Mouse (Mus musculus) gastrocnemius, adult 2 months (tissue): ENCODE measurements around the gene Alg3. TPM values are rescaled to one million over a fixed set of nuclear protein-coding genes. Genes with fewer than 3 reads are reported as not detected.

Experiments used
- DNase-seq: peaks from one replicate; pipeline ENCODE4 v3.0.0; 2022
- H3K27ac ChIP-seq: fragments of 200-600 bp; 2 replicates; pipeline ENCODE4 v1.8.1; 2022; ENCODE audit warnings: mild to moderate bottlenecking
- H3K4me3 ChIP-seq: fragments of 200-600 bp; 2 replicates; pipeline ENCODE4 v1.8.1; 2022; ENCODE audit warnings: mild to moderate bottlenecking, moderate library complexity
- CTCF ChIP-seq: fragments of 200-600 bp; IDR thresholded peaks from 2 replicates; pipeline ENCODE4 v1.8.1; 2022; ENCODE audit warnings: antibody characterized with exemption, mild to moderate bottlenecking, moderate library complexity
- intact Hi-C: fragments of 180-260 bp; cut with DNase I; formaldehyde crosslinking; loops from one replicate; pipeline ENCODE4 v1.15.1; 2025
- microRNA-seq: library from miRNA; unstranded; fragments of <30 nt; microRNA quantifications from one replicate; pipeline ENCODE4 v1.2.0, GENCODE M21; 2021
- total RNA-seq, 2 experiments: library from RNA; stranded (reverse); gene quantifications; 2 replicates each; pipeline ENCODE4 v1.2.3; 2021

The Alg3 gene
- total RNA-seq, 2 experiments from 2014 or later = 13.4 to 14.6 TPM

DNA sequence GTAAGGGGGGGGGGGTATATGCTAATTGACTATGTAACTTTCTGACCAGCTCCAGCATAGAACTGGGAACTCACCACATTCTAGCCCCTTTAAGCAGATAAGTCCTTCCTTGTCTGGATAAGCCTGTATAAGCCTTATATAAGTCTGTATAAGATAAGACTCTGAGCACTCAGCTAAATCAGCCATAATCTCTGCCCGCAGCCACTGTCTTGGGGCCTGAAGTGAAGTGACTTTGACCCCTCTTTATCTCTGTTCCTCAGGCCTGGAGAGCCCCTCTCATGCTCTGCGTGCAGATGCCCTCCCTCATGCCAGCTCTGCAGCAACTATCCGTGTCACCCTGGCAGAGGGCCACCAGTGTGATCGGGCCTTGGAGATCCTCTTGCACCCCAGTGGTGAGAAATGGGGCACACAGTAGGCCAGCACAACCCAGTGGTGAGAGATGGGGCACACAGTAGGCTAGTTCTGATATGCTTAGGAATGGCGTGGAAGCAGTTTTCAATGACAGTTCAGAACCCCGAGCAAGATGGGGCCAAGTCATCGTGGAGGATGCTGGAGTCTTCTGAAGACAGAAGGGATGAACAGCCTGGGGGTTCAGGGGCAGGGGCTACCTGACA, 16.4 kb downstream of the Alg3 start:
- H3K27ac ChIP-seq = no peak overlapping the region
- intact Hi-C loops = no loop called here
- no peak overlapping the region for H3K4me3 ChIP-seq
- no peak for TF ChIP-seq CTCF
- no peak for DNase-seq

DNA sequence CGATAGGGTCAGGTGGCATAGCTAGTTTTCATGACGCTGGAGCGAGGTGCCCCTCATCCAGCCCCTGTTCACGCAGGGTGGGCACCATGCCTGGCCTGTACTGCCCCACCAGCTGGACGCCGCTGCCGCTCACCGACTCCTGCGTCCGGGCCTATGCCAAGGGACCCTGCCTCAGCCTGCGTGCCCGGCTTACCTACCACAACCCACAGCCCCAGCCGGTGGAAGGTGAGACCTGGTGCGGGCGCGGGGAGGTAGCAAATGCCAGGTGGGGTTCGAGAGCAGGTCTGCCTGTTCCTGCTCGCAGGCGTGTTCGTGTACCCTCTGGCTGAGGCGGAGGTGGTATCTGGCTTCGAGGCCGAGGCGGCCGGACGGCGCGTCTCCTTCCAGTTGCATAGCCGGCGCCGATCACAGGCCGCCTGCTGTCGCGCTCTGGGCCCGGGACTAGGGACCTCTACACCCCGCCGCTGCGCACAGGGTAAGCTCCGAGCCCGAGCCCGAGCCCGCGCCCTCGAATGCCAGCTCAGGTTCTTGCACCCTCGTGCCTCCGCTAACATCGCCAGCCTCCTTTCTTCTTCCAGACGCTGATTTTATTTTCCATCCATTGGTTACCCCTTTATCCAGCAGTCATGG, 20.3 kb downstream of the Alg3 start:
- Histone ChIP-seq H3K27ac (no peak overlapping the region), H3K4me3 (no peak overlapping the region)
- DNase-seq = no peak
- intact Hi-C loops = no loop called here
- no peak for TF ChIP-seq CTCF

DNA sequence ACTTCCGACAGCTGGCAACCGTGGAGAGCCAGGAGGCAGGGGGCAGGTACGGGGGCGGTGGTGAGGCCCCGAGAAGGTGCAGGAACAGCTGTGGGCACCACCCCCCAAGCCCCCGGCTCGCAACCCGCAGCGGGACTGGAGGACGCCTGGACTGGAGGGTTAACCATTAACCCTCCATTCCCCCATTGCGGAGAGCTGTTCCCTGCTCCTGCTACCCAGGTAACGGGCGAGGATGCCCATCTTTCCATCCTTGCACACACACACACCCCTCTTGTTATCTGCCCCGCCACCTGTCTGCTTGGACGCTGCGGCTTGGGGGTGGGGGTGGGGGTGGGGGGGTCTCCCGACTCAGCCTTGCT, 20.9 kb downstream of the Alg3 start:
- intact Hi-C loops = no loop called here
- Histone ChIP-seq H3K4me3 (peak overlapping the region; percentile 64), H3K27ac (no peak overlapping the region)
- TF ChIP-seq CTCF = no peak
- no peak for DNase-seq

DNA sequence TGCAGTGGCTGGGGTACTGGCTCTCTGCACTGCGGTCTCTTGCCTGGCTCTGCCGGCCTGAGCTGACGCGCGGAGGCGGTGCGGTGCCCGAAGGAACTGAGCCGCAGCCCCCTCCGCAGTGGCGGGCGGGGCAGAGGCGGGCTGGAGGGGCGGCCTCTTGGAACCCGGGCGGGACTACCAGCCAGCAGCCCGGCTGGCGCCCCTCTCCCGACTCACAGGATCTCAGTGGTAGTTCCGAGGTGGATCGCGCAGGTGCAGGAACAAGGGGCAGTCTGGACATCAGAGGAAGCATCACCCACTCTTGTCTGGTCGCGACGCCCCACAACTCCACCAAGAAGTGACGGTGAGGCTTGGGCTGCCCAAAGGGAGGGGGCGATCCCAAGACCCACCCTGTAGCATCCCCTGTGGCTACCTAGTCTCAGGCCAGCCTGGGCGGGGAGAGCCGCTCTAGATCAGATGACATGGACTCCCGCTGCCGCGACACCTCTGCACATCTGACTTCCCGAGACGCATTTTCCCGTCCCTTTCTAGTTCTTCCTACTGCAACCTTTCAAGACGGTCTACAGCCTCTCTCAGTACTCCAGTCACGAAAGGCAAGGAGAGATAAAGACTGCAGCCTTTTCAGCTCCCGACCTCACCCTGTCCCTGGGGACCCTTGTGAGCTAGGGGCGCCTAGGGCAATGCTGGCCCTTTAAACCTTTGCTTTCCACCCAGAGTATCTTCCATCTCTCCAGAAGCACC, 21.4 kb downstream of the Alg3 start:
- intact Hi-C loops = no loop called here
- no peak for DNase-seq
- Histone ChIP-seq H3K27ac (no peak overlapping the region), H3K4me3 (peak overlapping the region; percentile 64)
- TF ChIP-seq CTCF = no peak

DNA sequence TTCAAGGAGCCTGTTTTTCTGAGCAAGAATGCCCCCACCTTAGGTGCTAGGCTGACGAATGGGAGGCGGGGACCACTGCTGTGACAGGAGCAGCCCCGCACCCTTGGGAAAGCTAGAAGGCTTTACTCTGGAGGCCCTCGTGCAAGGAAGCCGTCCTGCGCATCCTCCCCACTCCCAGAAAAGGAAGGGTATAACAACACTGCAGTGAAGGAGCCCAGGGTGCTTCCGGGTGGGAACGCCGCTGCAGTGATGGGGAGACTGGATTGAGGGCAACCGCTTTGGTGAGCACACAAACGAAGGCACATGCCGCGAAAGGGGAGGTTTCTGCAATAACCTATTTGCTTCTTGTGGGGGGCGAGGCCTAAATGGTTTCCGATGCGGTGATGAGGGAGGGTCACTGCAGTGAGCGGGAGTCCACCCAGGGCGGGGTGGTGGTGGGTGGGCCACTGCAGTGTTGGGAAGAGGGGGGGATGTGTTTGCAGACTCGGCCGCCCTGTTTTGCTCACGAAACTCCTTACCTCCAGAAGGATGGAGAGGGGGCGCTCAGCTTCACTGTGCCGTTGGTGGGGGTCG, 22.1 kb downstream of the Alg3 start, which contains the start of gene Vwa5b2:
TSS of gene Vwa5b2 (plus strand) at position 106 of the 573 bp plus-strand sequence.
- TF ChIP-seq CTCF = no peak
- no peak within 1 kb of the TSS for H3K27ac ChIP-seq
- no peak for DNase-seq
- H3K4me3 ChIP-seq = peak within 1 kb of the TSS; percentile 64
- intact Hi-C loops = no loop called here

DNA sequence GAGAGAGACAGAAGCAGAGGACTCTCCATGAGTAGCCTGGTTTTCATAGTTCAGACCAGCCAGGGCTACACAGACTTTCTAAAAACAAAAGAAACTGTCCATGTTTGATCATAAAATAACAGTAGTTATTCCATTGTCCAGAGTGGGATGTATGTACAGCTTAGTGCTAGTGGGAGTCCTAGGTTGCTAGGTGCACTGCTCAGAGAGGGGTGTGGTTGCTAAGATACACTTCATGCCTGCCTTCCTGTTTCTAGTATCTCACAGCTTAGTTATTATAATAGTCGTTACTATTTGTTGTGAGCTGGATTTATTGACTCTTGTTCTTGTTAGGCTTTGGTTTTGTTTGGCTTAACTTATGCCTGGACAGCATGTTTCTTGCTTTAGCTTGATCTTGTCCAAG, 46.5 kb downstream of the Alg3 start:
- Histone ChIP-seq H3K27ac (no peak overlapping the region), H3K4me3 (no peak overlapping the region)
- no peak for TF ChIP-seq CTCF
- no peak for DNase-seq
- intact Hi-C loops = no loop called here

DNA sequence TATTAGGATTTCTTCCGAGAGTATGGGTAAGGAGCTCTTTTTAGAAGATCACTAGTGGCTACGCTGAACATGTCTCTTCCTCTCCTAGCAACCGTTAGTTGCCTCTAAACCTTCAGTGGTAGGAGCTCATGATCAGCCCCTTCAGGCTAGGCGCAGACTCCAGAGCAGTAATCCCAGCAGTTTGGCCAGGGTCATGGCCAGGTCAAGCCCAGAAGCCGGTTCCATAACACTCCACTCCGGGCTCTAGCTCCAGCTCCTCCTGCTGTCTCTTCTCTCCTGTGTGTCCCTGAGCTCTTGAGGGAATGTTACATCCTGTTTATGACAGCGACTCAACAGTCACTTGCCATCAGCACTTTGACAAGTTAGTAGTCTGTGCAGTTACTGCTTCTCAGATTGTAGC, 54.2 kb downstream of the Alg3 start:
- H3K27ac ChIP-seq = no peak overlapping the region
- H3K4me3 ChIP-seq = no peak overlapping the region
- TF ChIP-seq CTCF = no peak
- no peak for DNase-seq
- intact Hi-C loops = no loop called here

Small RNA genes lying within 50 kb of the gene (microRNA-seq; reads per million reads assigned to microRNA genes)
- gene Mir1224 = not detected

Other genes with a start within 250 kb of the Alg3 start
- 10 to 100 TPM; 54.4 to 66.0 TPM for gene Abcc5, start 185.3 kb downstream of the Alg3 start, total RNA-seq
- 10 to 100 TPM; 55.7 to 62.8 TPM for gene Eif2b5, start 112.9 kb downstream of the Alg3 start, total RNA-seq
- gene Dvl3, start 94.8 kb downstream of the Alg3 start, total RNA-seq = 10 to 100 TPM; 30.7 to 31.3 TPM
- gene Ap2m1, start 76.3 kb downstream of the Alg3 start, total RNA-seq = 100 to 1,000 TPM; 137 to 157 TPM
- 10 to 100 TPM; 59.8 to 70.7 TPM for gene Abcf3, start 63.2 kb downstream of the Alg3 start, total RNA-seq
- gene Vwa5b2, start 22.3 kb downstream of the Alg3 start, total RNA-seq = under 1 TPM; 0.08 to 0.20 TPM
- 1 to 10 TPM; 3.4 to 6.3 TPM for gene Eef1akmt4, start 142 bp downstream of the Alg3 start, total RNA-seq
- gene Gm49333, start 125 bp downstream of the Alg3 start, total RNA-seq = not detected
- 1 to 10 TPM; 1.1 to 1.3 TPM for gene Camk2n2, start 9.6 kb upstream of the Alg3 start, total RNA-seq
- gene Ece2, start 18.1 kb upstream of the Alg3 start, total RNA-seq = under 1 TPM in 1 of 2 experiments, not detected in 1; 0.42 TPM
- gene Psmd2, start 39.9 kb upstream of the Alg3 start, total RNA-seq = 100 to 1,000 TPM; 223 to 253 TPM
- 100 to 1,000 TPM; 428 to 462 TPM for gene Eif4g1, start 56.6 kb upstream of the Alg3 start, total RNA-seq
- gene Fam131a, start 81.5 kb upstream of the Alg3 start, total RNA-seq = 10 to 100 TPM; 46.0 to 62.9 TPM
- gene Polr2h, start 105.9 kb upstream of the Alg3 start, total RNA-seq = 1 to 10 TPM; 7.6 to 9.2 TPM
- gene Clcn2, start 106.0 kb upstream of the Alg3 start, total RNA-seq = 1 to 10 TPM in 1 of 2 experiments, under 1 TPM in 1; 0.89 to 1.0 TPM
- gene Chrd, start 121.4 kb upstream of the Alg3 start, total RNA-seq = 1 to 10 TPM; 2.9 to 3.6 TPM
- 1 to 10 TPM; 5.1 to 6.3 TPM for gene Thpo, start 122.8 kb upstream of the Alg3 start, total RNA-seq